Mouse (Mus musculus) kidney, adult 2 months (tissue): Measurements from ENCODE around the gene Hint2. TPM values are rescaled to one million over a fixed set of nuclear protein-coding genes. Genes with fewer than 3 reads are reported as not detected.

Experiments used
- DNase-seq: peaks from one replicate; pipeline ENCODE4 v3.0.0; 2021
- H3K27ac ChIP-seq: fragments of 200-500 bp; 2 replicates; pipeline ENCODE4 v1.5.1; 2012; ENCODE audit warnings: low read depth, low read length, control low read depth, inconsistent platforms; ENCODE audit not compliant: insufficient read depth
- H3K27me3 ChIP-seq: fragments of 200-500 bp; replicated peaks from 2 replicates; pipeline ENCODE4 v1.6.1; 2012; ENCODE audit warnings: mild to moderate bottlenecking, moderate library complexity, low read length, inconsistent platforms; ENCODE audit not compliant: control insufficient read depth, insufficient read depth
- H3K36me3 ChIP-seq: fragments of 200-500 bp; 2 replicates; pipeline ENCODE4 v1.6.1; 2012; ENCODE audit warnings: mild to moderate bottlenecking, moderate library complexity, low read length, inconsistent platforms; ENCODE audit not compliant: control insufficient read depth, insufficient read depth
- H3K4me1 ChIP-seq: fragments of 200-500 bp; 2 replicates; pipeline ENCODE4 v1.6.1; 2011; ENCODE audit warnings: low read length; ENCODE audit not compliant: control insufficient read depth, insufficient read depth
- H3K4me3 ChIP-seq: fragments of 200-500 bp; 2 replicates; pipeline ENCODE4 v1.5.1; 2011; ENCODE audit warnings: mild to moderate bottlenecking, low read depth, low read length, control low read depth; ENCODE audit not compliant: insufficient read depth
- CTCF ChIP-seq: fragments of 200-500 bp; conservative IDR thresholded peaks from 2 replicates; pipeline ENCODE4 v1.5.1; 2011; ENCODE audit warnings: low read depth, mild to moderate bottlenecking, control low read depth, low read length, moderate library complexity, mixed read lengths; ENCODE audit not compliant: insufficient read depth, insufficient read length
- POLR2A ChIP-seq: fragments of 200-500 bp; IDR thresholded peaks from one replicate; pipeline ENCODE4 v1.6.1; 2011; ENCODE audit warnings: low read depth, low read length, control low read depth
- WGBS: fragments of 180-500 bp; shearing (Covaris S2); methylation state at CpG from one replicate; pipeline ENCODE4 v1.1.7; 2018; 5-methylcytosine and 5-hydroxymethylcytosine counted together
- polyA plus RNA-seq: library from polyadenylated mRNA; depleted of rRNA; stranded (reverse); fragments of >200 nt; gene quantifications from 2 replicates; pipeline ENCODE4 v1.2.3, GENCODE M21; 2012; rRNA removed

The Hint2 gene
- polyA plus RNA-seq, 1 experiment: 465 TPM

- Histone ChIP-seq H3K27ac (no peak overlapping the region), H3K27me3 (no peaks in the 10 kb centered on the region), H3K4me3 (no peak overlapping the region), H3K4me1 (no peaks in the 10 kb centered on the region; the same call in 1 of the 2 replicates), H3K36me3 (no peaks in the 10 kb centered on the region)
- TF ChIP-seq CTCF (peak; percentile 78), POLR2A (no peak)
- 2% methylated on average over 5 of the region's 5 CpGs for WGBS
- peak; percentile 93 for DNase-seq
These were observed 26.2 kb downstream of the Hint2 start for GRCm38 (mm10) chr4:43630030-43630581.

- no peaks in the 10 kb centered on the region for H3K36me3 ChIP-seq
- DNase-seq: peak; percentile 41
- H3K4me1 ChIP-seq: no peaks in the 10 kb centered on the region; the same call in 1 of the 2 replicates
- WGBS: 44% methylated on average over 20 of the region's 20 CpGs
- H3K27ac ChIP-seq: no peak overlapping the region
- no peak overlapping the region for H3K4me3 ChIP-seq
- H3K27me3 ChIP-seq: no peaks in the 10 kb centered on the region
- TF ChIP-seq CTCF (no peak; the same call in 1 of the 2 replicates), POLR2A (no peak)
These were observed 27.0 kb downstream of the Hint2 start for GRCm38 (mm10) chr4:43629106-43629817.

- no peak for TF ChIP-seq CTCF
- no peak for TF ChIP-seq POLR2A
- WGBS: 81% methylated on average over 4 of the region's 4 CpGs
- Histone ChIP-seq H3K27ac (no peak overlapping the region), H3K36me3 (no peaks in the 10 kb centered on the region), H3K4me3 (no peak overlapping the region), H3K27me3 (no peaks in the 10 kb centered on the region), H3K4me1 (no peaks in the 10 kb centered on the region)
- DNase-seq: no peak
These were observed 36.0 kb downstream of the Hint2 start for GRCm38 (mm10) chr4:43620146-43620778.

- Histone ChIP-seq H3K4me1 (no peaks in the 10 kb centered on the region), H3K27me3 (no peaks in the 10 kb centered on the region), H3K27ac (no peak overlapping the region), H3K4me3 (no peak overlapping the region), H3K36me3 (no peaks in the 10 kb centered on the region)
- WGBS: 54% methylated on average over 3 of the region's 3 CpGs
- TF ChIP-seq CTCF (no peak), POLR2A (no peak)
- peak; percentile 19 for DNase-seq
These were observed 43.1 kb downstream of the Hint2 start for GRCm38 (mm10) chr4:43613060-43613730.

- DNase-seq: no peak
- Histone ChIP-seq H3K4me3 (no peak overlapping the region), H3K4me1 (no peaks in the 10 kb centered on the region), H3K36me3 (no peaks in the 10 kb centered on the region), H3K27me3 (no peaks in the 10 kb centered on the region), H3K27ac (no peak overlapping the region)
- TF ChIP-seq POLR2A: no peak
- no peak for TF ChIP-seq CTCF
- 69% methylated on average over 10 of the region's 10 CpGs for WGBS
These were observed 43.7 kb downstream of the Hint2 start for GRCm38 (mm10) chr4:43612534-43612933.

GRCm38 (mm10) chr4:43604751-43605685 lies 51.2 kb downstream of the Hint2 start:
- H3K27ac ChIP-seq: no peak overlapping the region
- no peaks in the 10 kb centered on the region for H3K36me3 ChIP-seq
- H3K4me3 ChIP-seq: no peak overlapping the region
- 67% methylated on average over 9 of the region's 9 CpGs for WGBS
- DNase-seq: no peak
- H3K4me1 ChIP-seq: no peaks in the 10 kb centered on the region
- no peak for TF ChIP-seq CTCF
- TF ChIP-seq POLR2A: no peak
- no peaks in the 10 kb centered on the region for H3K27me3 ChIP-seq

Other genes starting within 250 kb of the Hint2 start
- 1.3 and 1.6 TPM in 2 replicates for gene Fam166b, start 227.3 kb downstream of the Hint2 start, polyA plus RNA-seq
- 59.0 and 72.5 TPM in 2 replicates for gene Tesk1, start 214.5 kb downstream of the Hint2 start, polyA plus RNA-seq
- gene Cd72, start 201.8 kb downstream of the Hint2 start, polyA plus RNA-seq: 4.5 and 12.6 TPM in 2 replicates
- gene Sit1, start 172.7 kb downstream of the Hint2 start, polyA plus RNA-seq: 0.23 and 1.4 TPM in 2 replicates
- gene Ccdc107, start 163.6 kb downstream of the Hint2 start, polyA plus RNA-seq: 529 and 664 TPM in 2 replicates
- 17.3 and 26.6 TPM in 2 replicates for gene Arhgef39, start 156.8 kb downstream of the Hint2 start, polyA plus RNA-seq
- gene Car9, start 149.5 kb downstream of the Hint2 start, polyA plus RNA-seq: 4.9 and 5.8 TPM in 2 replicates
- 10.8 and 51.9 TPM in 2 replicates for gene Tpm2, start 132.7 kb downstream of the Hint2 start, polyA plus RNA-seq
- gene Creb3, start 94.1 kb downstream of the Hint2 start, polyA plus RNA-seq: 58.2 and 74.5 TPM in 2 replicates
- gene Tln1, start 93.8 kb downstream of the Hint2 start, polyA plus RNA-seq: 92.1 and 106 TPM in 2 replicates
- 41.2 and 46.9 TPM in 2 replicates for gene Rgp1, start 77.8 kb downstream of the Hint2 start, polyA plus RNA-seq
- 12.2 and 13.9 TPM in 2 replicates for gene Gba2, start 77.6 kb downstream of the Hint2 start, polyA plus RNA-seq
- gene Msmp, start 72.0 kb downstream of the Hint2 start, polyA plus RNA-seq: 2.9 and 4.7 TPM in 2 replicates
- gene Npr2, start 24.5 kb downstream of the Hint2 start, polyA plus RNA-seq: 38.0 and 41.5 TPM in 2 replicates
- gene Spag8, start 2.9 kb downstream of the Hint2 start, polyA plus RNA-seq: 2.2 and 2.4 TPM in 2 replicates
- gene Tmem8b, start 12.5 kb upstream of the Hint2 start, polyA plus RNA-seq: 8.3 and 8.6 TPM in 2 replicates
- gene Fam221b, start 12.7 kb upstream of the Hint2 start, polyA plus RNA-seq: 0.09 and 0.12 TPM in 2 replicates
- gene Olfr70, start 44.3 kb upstream of the Hint2 start, polyA plus RNA-seq: not detected in 2 replicates
- not detected in 2 replicates for gene Olfr71, start 53.8 kb upstream of the Hint2 start, polyA plus RNA-seq
- gene Hrct1, start 70.7 kb upstream of the Hint2 start, polyA plus RNA-seq: 4.8 and 5.1 TPM in 2 replicates
- 2.4 and 2.5 TPM in 2 replicates for gene Spaar, start 73.6 kb upstream of the Hint2 start, polyA plus RNA-seq
- gene Olfr159, start 114.5 kb upstream of the Hint2 start, polyA plus RNA-seq: not detected in 2 replicates
- not detected in 2 replicates for gene Olfr156, start 167.4 kb upstream of the Hint2 start, polyA plus RNA-seq
- gene Olfr157, start 183.7 kb upstream of the Hint2 start, polyA plus RNA-seq: not detected in 2 replicates
- gene Olfr155, start 195.1 kb upstream of the Hint2 start, polyA plus RNA-seq: not detected in 2 replicates
- 8.5 and 10.3 TPM in 2 replicates for gene Reck, start 219.1 kb upstream of the Hint2 start, polyA plus RNA-seq